Mouse (Mus musculus) megakaryocyte, embryonic 14.5 days (primary cell): ENCODE data around the gene Mtus2.

Experiments used
- FLI1 ChIP-seq: IDR thresholded peaks from 2 replicates; pipeline ENCODE4 v1.6.1; 2012; ENCODE audit warnings: low read length, inconsistent platforms, mixed read lengths
- GATA1 ChIP-seq: IDR thresholded peaks from 3 replicates; pipeline ENCODE4 v1.6.1; 2012; ENCODE audit warnings: mixed read lengths, low read length, inconsistent platforms, borderline replicate concordance

- TF ChIP-seq FLI1 (no peak), GATA1 (no peak)
These were observed 46.2 kb upstream of the Mtus2 start for GRCm38 (mm10) chr5:147910807-147911509.
